Mouse (Mus musculus) liver, postnatal 0 days (tissue): ENCODE measurements around the gene Itga1.

Experiments used
- CTCF ChIP-seq: sonication (generic); IDR thresholded peaks from 2 replicates; pipeline ENCODE4 v1.5.1; 2016; ENCODE audit warnings: antibody characterized with exemption, low read depth
- EP300 ChIP-seq: IDR thresholded peaks from 2 replicates; pipeline ENCODE4 v1.6.1; 2016; ENCODE audit warnings: antibody characterized with exemption, low read depth, mild to moderate bottlenecking

DNA sequence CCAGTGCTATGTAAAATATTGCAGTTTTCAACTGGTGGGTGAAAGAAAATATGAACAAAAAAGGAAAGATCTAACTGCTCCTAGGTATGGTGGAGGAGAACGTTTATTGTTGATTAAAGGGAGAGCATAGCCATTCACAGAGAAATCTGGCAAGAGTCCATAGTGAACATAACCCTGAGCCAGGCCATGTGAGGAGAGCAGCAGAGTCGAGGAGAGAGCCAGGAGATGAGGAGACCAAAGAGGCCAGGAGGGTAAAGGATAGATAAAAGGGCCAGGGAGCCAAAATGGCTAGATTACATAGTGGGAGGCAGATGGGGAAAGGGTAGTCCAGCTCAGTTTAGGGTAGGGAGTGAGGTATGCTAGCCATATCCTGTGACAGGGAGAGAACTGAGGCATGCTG is 5.5 kb downstream of the Itga1 start:
- TF ChIP-seq EP300 = no peak
- TF ChIP-seq CTCF = no peak
